Mouse (Mus musculus) kidney, embryonic 16.5 days (tissue): Measurements from ENCODE around the gene Klhl11. TPM values are rescaled to one million over a fixed set of nuclear protein-coding genes. Genes with fewer than 3 reads are reported as not detected.
A peak's percentile ranks its signal among the peaks of the same experiment; 100 is the strongest.

Experiments used
- ATAC-seq: fragments of 200-750 bp; cut with Nextera tagmentation; 2 replicates; pipeline ENCODE4 v1.8.0; 2017; ENCODE audit warnings: moderate TSS enrichment; ENCODE audit not compliant: low FRiP score, low TSS enrichment
- H3K27ac ChIP-seq: fragments of 300-500 bp; sonication (generic); 2 replicates; pipeline ENCODE4 v1.5.1; 2014; ENCODE audit warnings: low read length
- H3K27me3 ChIP-seq: fragments of 300-500 bp; sonication (generic); 2 replicates; pipeline ENCODE4 v1.6.1; 2014; ENCODE audit warnings: low read length, control low read depth, mixed read lengths; ENCODE audit not compliant: insufficient read depth
- H3K36me3 ChIP-seq: fragments of 300-500 bp; sonication (generic); 2 replicates; pipeline ENCODE4 v1.6.1; 2014; ENCODE audit warnings: low read length, control low read depth, mixed read lengths; ENCODE audit not compliant: insufficient read depth
- H3K4me1 ChIP-seq: fragments of 300-500 bp; sonication (generic); 2 replicates; pipeline ENCODE4 v1.6.1; 2014; ENCODE audit warnings: low read length, control low read depth, mixed read lengths; ENCODE audit not compliant: insufficient read depth
- H3K4me2 ChIP-seq: fragments of 300-500 bp; sonication (generic); replicated peaks from 2 replicates; pipeline ENCODE4 v1.6.1; 2014; ENCODE audit warnings: low read depth, low read length
- H3K4me3 ChIP-seq: fragments of 300-500 bp; sonication (generic); 2 replicates; pipeline ENCODE4 v1.5.1; 2014; ENCODE audit warnings: mild to moderate bottlenecking, low read length
- H3K9ac ChIP-seq: fragments of 300-500 bp; sonication (generic); replicated peaks from 2 replicates; pipeline ENCODE4 v1.6.1; 2014; ENCODE audit warnings: low read length
- H3K9me3 ChIP-seq: fragments of 300-500 bp; sonication (generic); 2 replicates; pipeline ENCODE4 v1.6.1; 2016; ENCODE audit warnings: low read length, control low read depth
- WGBS: fragments of 180-500 bp; shearing (Covaris S2); extraction: QIAGEN DNeasy Blood & Tissue Kit; methylation state at CpG from one replicate; pipeline ENCODE4 v1.1.7; 2014; 5-methylcytosine and 5-hydroxymethylcytosine counted together
- polyA plus RNA-seq: library from polyadenylated mRNA; unstranded; fragments of >200 nt; fragmentation: Nextera tagmentation; extraction: Ambion mirVana; gene quantifications from 2 replicates; pipeline ENCODE4 v1.2.1, GENCODE M21; 2015

Klhl11 gene
- polyA plus RNA-seq, 1 experiment from 2014 or later, result 10.1 TPM

DNA sequence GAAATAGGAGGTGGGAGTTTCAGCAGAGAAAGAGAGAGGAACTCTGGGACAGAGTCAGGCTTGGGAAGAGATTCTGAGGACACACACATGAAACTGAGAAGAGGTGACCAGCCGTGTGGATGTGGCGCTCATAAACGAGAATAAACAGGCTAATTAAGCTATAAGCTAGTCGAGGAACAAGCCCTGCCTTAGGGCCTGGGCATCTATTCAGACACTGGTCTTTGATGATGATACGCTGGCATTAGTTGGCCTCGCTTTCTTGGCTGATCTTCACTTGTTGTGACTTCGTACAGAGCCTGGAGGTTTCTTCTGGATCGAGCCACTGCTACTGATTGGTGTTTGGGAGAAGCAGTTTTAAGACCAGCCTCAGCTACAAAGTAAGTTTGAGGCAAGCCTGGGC, 33.5 kb upstream of the Klhl11 start:
- no peak for ATAC-seq
- Histone ChIP-seq H3K4me3 (no peak overlapping the region), H3K9me3 (no peaks in the 10 kb centered on the region), H3K27me3 (no peaks in the 10 kb centered on the region), H3K36me3 (peaks cover 52% of the 10 kb centered on the region), H3K27ac (no peak overlapping the region), H3K9ac (no peak overlapping the region), H3K4me2 (no peak overlapping the region), H3K4me1 (no peaks in the 10 kb centered on the region)
- 91% methylated on average over 8 of the region's 8 CpGs for WGBS

DNA sequence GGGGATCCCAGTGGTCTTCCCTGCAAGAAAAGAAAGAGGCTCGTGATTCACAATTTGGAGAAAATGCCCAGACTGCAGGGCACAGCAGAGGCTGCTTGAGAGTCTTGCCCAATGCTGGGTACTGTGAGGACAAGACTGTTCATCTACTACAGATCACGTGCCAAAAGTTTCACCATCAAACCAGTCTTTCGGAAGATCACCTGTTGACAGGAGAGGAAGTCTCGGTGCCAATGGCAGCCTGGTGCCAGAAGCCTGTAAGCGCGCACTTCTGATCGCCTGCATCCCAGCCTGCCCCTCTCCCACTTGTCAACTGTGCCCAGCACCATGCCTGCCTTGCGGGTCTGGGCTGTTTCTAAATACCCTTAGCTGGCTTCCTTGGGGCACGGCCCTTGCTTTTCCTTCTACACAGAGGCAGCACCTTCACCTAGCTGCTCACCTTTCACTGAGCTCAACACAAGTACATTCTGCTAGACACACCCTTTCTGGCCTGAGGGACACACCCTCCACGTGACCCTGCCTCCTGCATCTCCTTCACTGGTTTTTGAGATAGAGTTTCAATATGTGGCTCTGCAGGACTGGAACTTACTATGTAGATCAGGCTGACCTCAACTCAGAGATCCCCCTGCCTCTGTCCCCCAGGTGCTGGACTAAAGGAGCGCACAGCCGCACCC, 32.6 kb upstream of the Klhl11 start:
- no peaks in the 10 kb centered on the region for H3K9me3 ChIP-seq
- no peak for ATAC-seq
- 93% methylated on average over 12 of the region's 12 CpGs for WGBS

DNA sequence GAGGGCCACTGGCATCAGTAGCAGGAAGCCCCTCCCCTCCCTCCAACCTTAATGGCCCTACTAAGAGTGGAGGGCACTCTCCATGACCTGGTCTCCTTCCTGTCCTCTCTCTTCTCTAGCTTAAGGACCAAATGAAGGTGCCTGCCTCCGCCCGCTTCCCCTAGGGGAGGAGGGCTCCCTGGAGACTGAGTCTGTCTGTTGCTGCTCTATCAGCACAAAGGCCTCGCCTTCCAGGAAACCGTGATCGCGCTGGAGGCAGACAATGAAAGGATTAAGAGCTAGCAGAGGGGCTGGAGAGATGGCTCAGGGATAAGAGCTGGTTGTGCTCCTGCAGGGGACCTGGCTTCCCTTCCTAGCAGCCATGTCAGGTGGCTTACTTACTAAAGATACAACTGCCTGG, 28.8 kb upstream of the Klhl11 start:
- Histone ChIP-seq H3K27ac (no peak overlapping the region), H3K4me3 (no peak overlapping the region)
- 57% methylated on average over 6 of the region's 6 CpGs for WGBS

More for the DNA sequence above, 32.6 kb upstream of the Klhl11 start:
- Histone ChIP-seq H3K36me3 (peaks cover 51% of the 10 kb centered on the region), H3K4me2 (no peak overlapping the region), H3K27me3 (no peaks in the 10 kb centered on the region), H3K27ac (no peak overlapping the region), H3K4me1 (no peaks in the 10 kb centered on the region), H3K4me3 (no peak overlapping the region), H3K9ac (no peak overlapping the region)

DNA sequence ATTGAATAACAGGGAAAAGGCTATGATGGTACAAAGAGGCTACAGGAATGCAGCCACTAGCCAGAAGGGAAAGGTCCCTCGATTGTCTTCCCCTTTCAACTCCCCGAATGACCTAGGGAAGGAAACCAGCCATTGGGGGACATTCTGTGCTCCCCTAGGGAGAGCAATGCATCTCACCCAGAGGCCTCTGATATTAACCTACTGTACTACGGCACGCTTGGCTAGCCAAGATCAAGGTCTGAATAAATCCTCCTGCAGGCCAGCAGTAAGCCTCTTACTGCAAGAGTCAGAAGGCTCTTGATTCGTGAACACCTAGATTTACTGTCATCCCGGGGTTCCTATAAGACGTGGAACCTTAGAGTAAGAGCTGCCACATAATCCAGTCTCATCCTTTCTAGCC, 28.1 kb upstream of the Klhl11 start:
- H3K4me3 ChIP-seq, result no peak overlapping the region
- no peaks in the 10 kb centered on the region for H3K9me3 ChIP-seq
- no peaks in the 10 kb centered on the region for H3K27me3 ChIP-seq
- H3K36me3 ChIP-seq, result peaks cover 69% of the 10 kb centered on the region
- no peak overlapping the region for H3K27ac ChIP-seq
- H3K4me2 ChIP-seq, result no peak overlapping the region
- H3K4me1 ChIP-seq, result no peaks in the 10 kb centered on the region
- H3K9ac ChIP-seq, result no peak overlapping the region
- no peak for ATAC-seq
- 65% methylated on average over 7 of the region's 7 CpGs for WGBS

More for the DNA sequence above, 28.8 kb upstream of the Klhl11 start:
- no peak overlapping the region for H3K9ac ChIP-seq
- no peak for ATAC-seq
- H3K27me3 ChIP-seq, result no peaks in the 10 kb centered on the region
- H3K9me3 ChIP-seq, result no peaks in the 10 kb centered on the region
- H3K4me1 ChIP-seq, result no peaks in the 10 kb centered on the region
- peaks cover 69% of the 10 kb centered on the region for H3K36me3 ChIP-seq
- H3K4me2 ChIP-seq, result no peak overlapping the region

DNA sequence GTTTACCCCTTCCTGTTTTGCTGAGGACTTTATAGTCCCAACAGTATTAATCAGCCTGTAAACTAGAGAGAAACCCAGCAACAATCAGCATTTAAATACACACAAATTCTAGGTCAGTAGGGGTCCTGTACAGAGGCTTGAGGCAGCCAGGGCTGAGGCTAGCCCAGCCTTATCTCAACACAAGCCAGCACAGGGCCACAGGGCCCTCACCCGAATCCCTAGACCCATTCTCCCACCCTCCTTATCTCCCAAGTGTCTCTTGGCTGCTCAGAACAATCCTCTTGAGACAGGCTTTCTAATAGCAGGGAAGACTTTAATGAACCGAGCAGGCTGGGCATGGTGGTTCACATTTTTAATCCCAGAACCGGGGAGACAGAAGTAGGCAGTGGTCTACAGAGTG, 27.7 kb upstream of the Klhl11 start:
- H3K9ac ChIP-seq, result no peak overlapping the region
- 83% methylated on average over 3 of the region's 3 CpGs for WGBS
- no peaks in the 10 kb centered on the region for H3K4me1 ChIP-seq
- ATAC-seq, result no peak
- peaks cover 70% of the 10 kb centered on the region for H3K36me3 ChIP-seq
- H3K4me2 ChIP-seq, result no peak overlapping the region
- H3K4me3 ChIP-seq, result no peak overlapping the region
- H3K27me3 ChIP-seq, result no peaks in the 10 kb centered on the region
- H3K27ac ChIP-seq, result no peak overlapping the region
- no peaks in the 10 kb centered on the region for H3K9me3 ChIP-seq

DNA sequence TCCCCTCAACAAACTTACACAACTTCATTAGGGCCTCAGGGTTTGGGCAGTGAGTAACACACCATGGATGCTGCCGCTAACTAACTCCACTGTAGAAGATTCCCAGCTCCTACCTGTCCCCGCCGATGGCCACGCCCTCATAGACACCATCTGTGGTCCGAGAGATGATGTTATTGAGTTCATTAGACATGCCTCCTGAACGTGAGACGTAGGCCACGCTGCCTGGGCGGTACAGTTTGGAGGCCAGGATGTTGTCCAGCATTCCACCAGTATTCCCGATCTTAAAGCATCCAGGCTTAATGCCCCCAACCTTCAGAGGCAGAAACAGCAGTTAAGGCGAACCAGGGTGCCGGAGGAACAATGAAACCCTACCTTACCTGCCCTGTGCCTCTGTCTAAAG, 21.2 kb upstream of the Klhl11 start:
- H3K4me3 ChIP-seq, result no peak overlapping the region
- no peaks in the 10 kb centered on the region for H3K27me3 ChIP-seq
- no peaks in the 10 kb centered on the region for H3K4me1 ChIP-seq
- no peaks in the 10 kb centered on the region for H3K9me3 ChIP-seq
- ATAC-seq, result no peak
- WGBS, result 91% methylated on average over 12 of the region's 12 CpGs
- no peak overlapping the region for H3K4me2 ChIP-seq
- H3K27ac ChIP-seq, result no peak overlapping the region
- H3K36me3 ChIP-seq, result peaks cover 90% of the 10 kb centered on the region
- no peak overlapping the region for H3K9ac ChIP-seq

DNA sequence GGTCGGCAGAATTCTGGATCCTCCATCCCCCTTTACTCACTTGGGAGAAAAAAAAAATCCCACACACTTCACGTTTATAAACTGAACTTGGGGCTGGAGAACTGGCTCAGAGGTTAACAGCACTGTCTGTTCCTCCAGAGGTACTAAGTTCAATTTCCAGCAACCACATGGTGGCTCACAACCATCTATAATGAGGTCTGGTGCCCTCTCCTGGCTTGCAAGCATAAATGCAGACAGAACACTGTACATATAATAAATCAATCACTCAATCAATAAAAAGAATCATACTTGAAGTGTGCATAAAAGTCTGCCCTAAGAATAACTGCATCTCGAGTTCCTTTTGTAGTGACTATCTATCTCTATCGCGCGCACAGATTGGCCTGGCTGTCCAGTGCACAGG, 18.4 kb upstream of the Klhl11 start:
- Histone ChIP-seq H3K36me3 (peaks cover 77% of the 10 kb centered on the region), H3K4me1 (no peaks in the 10 kb centered on the region), H3K27me3 (no peaks in the 10 kb centered on the region), H3K27ac (no peak overlapping the region), H3K4me2 (no peak overlapping the region), H3K4me3 (no peak overlapping the region), H3K9ac (no peak overlapping the region), H3K9me3 (no peaks in the 10 kb centered on the region)
- WGBS, result 93% methylated on average over 6 of the region's 6 CpGs
- ATAC-seq, result no peak

DNA sequence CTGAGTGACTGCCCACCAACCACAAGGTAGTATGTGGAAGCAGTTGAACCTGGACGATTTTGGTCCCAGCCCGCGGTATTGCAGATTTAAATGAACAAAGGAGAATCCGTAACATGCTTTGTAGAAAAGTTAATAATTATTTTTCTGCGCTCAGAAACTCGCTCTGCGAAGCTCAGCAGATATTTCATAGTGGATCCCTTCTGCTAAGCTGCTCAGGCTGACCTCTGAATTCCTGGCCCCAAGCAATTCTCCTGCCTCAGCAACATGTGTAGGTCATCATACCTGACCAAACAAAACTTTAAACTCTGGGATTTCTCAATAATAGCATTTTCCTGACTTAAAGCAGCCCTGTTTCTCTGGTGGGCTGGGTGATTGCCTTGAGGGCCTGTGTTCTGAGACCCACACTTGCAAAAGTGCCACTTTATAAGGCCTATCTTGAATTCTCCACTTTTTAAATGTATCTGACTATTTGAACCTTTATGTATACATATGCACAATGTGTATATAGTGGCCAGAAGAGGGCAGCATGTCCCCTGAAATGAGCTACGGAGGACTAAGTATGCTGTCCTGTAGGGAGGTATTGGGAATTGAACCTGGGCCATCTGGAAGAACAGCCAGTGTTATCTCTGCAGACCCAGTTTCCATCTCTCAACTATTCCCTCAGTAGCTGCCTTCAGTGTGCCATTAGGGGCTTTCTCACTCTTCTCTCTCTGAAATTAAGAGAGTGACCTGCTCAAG, 13.4 kb upstream of the Klhl11 start:
- Histone ChIP-seq H3K9me3 (no peaks in the 10 kb centered on the region), H3K27ac (no peak overlapping the region), H3K4me3 (no peak overlapping the region), H3K4me1 (no peaks in the 10 kb centered on the region), H3K4me2 (no peak overlapping the region), H3K36me3 (peaks cover 66% of the 10 kb centered on the region), H3K27me3 (no peaks in the 10 kb centered on the region), H3K9ac (no peak overlapping the region)
- ATAC-seq, result 0 out of 2 replicates have a peak, but pooled peaks have one; percentile 46
- 81% methylated on average over 8 of the region's 8 CpGs for WGBS

DNA sequence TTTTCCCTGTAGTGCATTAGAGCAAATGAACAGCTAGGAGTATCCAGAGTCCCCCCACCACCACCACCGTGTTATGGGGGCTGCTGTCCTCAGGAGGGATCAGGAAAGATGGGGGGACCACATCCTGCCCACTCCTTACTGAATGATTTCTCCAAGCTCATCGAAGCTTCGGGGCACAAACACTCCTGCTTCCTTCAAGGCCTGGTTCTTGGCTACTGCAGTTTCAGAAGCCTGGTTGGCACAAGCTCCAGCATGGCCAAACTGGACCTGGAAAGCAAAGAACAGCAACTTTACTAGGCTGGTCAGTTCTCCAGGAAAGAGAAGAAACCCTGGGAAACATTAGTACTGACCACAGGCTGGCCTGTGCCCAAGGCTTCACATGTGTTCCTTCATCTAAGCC, 11.9 kb upstream of the Klhl11 start:
- H3K36me3 ChIP-seq, result peaks cover 66% of the 10 kb centered on the region
- no peaks in the 10 kb centered on the region for H3K9me3 ChIP-seq
- H3K4me3 ChIP-seq, result no peak overlapping the region
- no peaks in the 10 kb centered on the region for H3K4me1 ChIP-seq
- whole genome bisulfite sequencing, result 96% methylated on average over 3 of the region's 3 CpGs
- H3K4me2 ChIP-seq, result no peak overlapping the region
- no peaks in the 10 kb centered on the region for H3K27me3 ChIP-seq
- no peak overlapping the region for H3K27ac ChIP-seq
- no peak for ATAC-seq
- H3K9ac ChIP-seq, result no peak overlapping the region

DNA sequence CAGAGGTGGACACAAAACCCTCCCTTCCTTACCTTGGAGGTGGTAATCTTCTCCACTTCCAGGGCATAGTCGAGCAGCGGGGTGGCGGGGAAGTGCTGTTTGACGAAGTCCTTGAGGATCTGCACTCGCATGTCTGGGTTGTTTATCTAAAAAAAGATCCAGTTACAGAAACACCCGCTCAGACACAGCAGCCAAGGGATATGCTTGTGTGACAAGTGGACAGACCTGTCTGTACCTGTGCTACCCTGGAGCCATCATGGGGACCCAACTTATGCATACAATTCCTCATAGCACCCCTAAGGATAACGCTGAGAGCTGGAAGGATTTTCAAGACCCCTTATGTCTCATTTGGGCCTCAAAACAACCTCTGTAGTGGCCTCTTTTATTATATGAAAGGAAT, 6.6 kb upstream of the Klhl11 start:
- no peak overlapping the region for H3K4me3 ChIP-seq
- H3K9me3 ChIP-seq, result no peaks in the 10 kb centered on the region
- H3K4me2 ChIP-seq, result no peak overlapping the region
- H3K9ac ChIP-seq, result no peak overlapping the region
- H3K27ac ChIP-seq, result no peak overlapping the region
- ATAC-seq, result no peak
- 54% methylated on average over 7 of the region's 7 CpGs for whole genome bisulfite sequencing
- no peaks in the 10 kb centered on the region for H3K27me3 ChIP-seq
- H3K36me3 ChIP-seq, result peaks cover 60% of the 10 kb centered on the region
- H3K4me1 ChIP-seq, result no peaks in the 10 kb centered on the region
